Mouse (Mus musculus) kidney, postnatal 36 days (tissue): Measurements from ENCODE around the gene Ttbk2.
A peak's percentile ranks its signal among the peaks of the same experiment; 100 is the strongest.

Experiments
- DNase-seq, 2 experiments: peaks; one replicate each; pipeline ENCODE4 v3.0.0; 2021 to 2022; ENCODE audit warnings: mixed read lengths in 2 of 2

The Ttbk2 gene

DNA sequence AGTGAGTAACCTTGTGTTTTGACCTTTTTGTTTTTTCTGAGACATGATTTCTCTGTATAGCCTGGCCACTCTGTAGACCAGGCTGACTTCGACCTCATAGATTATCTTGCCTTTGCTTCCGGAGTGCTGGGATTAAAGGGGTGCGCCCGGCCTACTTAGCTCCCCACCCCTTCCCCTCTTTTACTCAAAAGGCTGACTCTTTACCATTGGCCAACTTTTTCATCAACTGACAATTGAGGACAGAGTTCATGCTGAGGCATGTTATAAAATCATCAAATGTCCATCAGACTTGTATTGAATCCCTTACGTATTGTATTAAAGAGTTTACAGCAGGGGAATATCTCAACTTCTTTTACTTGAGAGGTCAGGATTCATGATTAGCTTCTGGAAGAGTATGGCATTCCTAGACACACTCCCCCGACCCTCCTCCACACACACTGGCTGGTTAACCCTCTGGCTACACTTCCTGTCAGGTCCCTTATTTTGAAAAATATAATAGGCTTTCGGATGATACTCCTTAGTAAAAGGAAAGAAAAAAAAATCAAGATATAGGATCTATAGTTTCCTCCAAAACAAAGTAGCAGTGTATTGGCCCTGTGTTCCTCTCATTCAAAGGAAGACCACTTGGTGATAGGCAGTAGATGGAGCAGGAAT lies 118.4 kb downstream of the Ttbk2 start:
- no peak for DNase-seq

DNA sequence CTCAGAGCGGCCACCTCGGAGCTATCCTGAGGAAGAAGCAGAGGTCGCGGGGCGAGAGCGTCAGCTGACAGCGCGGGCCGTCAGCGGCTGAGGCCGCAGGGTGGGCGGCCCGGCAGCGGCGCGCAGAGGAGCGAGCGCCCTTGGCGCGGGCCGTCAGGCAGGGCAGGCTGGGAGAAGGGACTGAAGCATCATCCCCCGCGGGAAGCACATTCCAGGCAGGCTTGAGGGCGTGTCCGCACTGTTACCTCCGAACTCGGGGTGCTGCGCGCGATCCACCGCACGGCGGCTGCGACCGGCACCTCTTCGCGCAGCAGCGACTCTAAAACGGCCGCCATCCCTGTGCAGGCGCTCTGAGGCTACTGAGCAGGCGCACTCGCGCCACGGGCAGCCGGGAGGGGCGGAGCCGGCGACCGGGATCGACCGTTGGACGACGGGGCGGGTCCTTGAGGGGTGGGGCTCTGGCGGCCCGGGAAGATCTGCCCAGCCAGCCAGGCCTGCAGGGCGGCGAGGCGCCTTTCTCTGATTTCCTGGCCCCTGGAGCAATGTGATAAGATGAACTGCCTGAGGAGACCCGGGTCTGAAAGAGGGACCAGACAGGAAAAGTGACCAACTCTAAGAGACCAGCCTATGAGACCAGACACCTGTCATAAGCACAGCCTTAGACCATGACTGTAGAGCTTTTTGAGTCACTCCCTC lies 119.1 kb downstream of the Ttbk2 start:
- DNase-seq = peak; percentile 95 to 98

DNA sequence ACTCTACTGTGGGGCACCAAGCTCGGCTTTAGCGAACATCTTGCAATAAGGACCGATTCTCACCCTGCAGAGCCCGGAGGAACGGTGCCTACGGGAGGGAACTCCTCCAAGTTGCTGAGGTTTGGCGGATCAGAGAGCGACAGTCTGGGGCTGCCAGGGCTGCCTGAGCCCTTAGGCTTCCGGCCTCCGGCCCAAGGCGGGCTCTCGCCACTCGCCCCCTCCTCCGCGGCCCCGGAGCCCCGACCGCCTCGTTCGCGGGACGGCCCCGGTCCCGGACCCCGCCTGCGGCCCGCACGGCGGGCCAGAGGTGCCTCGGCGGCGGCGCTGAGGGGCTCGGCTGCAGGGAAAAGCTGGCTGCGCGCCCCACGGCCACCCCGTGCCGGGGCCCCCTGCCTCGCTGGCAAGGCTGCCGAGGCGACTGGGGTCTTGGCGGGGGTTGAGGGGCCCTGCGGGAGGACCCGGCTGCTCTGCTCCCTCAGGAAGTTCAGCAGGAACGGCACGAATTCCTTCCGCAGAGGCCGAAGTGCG lies 119.7 kb downstream of the Ttbk2 start:
- peak in 1 of 2 experiments; percentile 8 for DNase-seq

DNA sequence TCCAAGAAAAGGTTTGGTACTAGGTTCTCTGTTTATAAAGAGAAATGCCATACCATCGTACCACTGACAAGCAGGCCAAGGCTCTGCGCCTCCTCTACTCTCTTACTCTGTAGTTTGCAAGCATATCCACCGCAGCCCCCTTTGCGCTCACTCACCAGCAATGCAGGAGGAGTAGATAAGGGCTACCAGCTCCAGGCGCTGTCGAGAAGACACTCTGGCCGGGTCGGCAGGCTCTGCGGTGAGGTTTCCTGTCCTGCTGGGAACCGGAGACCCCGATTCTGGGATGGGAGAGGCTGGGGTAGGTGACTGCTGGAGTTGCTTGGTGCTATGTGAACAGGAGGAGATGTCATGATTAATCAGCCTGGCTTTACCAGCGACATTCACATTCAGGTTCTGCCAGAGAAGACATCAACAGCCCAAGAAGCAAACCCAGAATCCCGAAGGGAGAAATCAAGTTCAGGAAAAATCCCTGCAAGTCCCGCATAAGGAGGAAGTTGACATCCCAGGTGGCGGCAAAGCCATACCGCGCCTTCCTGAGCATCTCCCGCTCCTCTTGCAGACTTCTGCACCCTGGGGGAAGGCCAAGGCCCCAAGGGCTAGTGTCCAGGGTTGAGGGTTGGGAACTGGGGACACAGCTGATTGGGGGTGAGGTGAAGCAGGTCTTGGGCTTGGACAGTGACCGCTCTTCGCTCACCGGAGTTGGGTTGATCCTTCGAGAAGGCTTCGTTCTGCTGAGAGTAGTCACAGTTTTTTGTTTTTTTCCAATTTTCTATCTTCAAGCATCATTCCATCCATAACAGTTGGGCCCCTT lies 120.4 kb downstream of the Ttbk2 start:
- DNase-seq = peak in 1 of 2 experiments; percentile 16

DNA sequence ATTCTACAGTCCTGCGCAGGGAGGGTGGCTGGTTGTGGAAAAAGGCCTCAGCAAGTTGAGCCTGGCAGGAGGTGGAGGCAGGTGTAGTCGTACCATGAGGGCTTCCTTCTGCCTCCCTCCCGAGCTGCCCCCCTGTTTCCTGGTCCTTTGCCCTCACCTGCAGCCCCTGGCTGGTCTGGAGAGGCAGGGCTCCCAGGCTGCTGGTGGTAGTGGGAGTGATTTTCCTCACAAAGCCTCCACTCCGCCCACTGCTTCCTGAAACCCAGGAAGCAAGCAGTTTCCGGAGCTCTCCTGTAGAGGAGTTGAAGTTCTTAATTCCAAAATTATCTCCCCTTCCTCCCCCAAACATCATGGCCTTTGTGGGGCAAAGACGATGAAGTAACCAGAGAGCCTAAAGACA lies 126.2 kb downstream of the Ttbk2 start:
- peak in 1 of 2 experiments; percentile 16 for DNase-seq

DNA sequence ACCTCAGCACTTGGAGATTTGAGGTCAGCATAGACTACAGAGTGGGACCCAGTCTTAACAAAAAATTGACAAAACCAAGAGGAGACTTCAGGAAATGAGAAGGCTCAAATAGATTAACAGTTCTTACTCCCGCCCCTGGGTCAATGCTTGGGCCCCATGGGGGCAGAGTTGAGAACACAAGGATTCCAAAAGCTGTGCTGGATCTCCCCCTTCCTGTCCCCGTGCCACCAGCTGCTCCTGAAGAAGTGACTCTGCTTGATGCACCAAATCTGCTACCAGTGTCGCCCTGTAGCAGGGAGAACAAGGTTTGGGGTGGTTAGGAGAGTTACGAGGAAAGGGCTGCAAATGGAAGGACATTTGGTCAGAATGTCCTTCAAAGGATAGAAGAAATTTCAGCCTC lies 126.8 kb downstream of the Ttbk2 start:
- peak; percentile 11 to 21 for DNase-seq

DNA sequence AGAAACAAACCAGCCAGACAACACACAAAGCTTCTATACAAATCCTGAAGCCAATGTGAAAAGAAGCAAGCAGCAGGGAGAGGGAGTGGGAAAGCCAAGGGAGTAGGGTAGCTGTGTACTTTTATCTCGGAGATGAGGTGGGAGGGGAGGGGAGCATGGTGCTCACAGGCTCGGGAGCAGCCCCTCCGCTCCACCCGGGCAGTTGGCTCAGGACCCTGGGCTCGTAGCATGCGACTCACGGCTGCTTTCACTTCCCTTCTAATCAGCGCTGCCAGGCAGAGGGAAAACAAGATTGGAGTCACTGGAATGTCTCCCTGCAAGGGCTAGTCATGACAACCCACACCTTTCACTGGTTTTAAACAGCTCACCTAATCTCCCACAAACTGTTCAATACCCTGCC lies 127.9 kb downstream of the Ttbk2 start:
- DNase-seq = no peak

DNA sequence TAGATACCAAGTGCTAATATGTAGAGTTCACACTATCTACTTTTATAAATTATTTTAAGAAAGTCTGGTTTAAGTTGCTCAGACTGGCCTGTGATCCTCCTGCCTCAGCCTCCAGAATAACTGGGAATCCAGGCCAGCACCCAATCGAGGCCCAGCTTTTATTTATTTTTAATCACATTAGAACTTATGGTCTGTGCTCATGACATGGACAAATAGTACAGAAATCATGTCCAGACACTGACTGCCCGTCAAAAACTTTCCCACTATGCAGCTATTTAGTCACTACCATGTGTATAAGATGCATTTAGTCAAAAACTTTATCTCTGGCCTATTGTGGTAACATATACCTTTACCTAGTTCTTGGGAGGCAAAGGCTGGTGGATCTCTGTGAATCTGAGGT lies 128.5 kb downstream of the Ttbk2 start:
- no peak for DNase-seq

DNA sequence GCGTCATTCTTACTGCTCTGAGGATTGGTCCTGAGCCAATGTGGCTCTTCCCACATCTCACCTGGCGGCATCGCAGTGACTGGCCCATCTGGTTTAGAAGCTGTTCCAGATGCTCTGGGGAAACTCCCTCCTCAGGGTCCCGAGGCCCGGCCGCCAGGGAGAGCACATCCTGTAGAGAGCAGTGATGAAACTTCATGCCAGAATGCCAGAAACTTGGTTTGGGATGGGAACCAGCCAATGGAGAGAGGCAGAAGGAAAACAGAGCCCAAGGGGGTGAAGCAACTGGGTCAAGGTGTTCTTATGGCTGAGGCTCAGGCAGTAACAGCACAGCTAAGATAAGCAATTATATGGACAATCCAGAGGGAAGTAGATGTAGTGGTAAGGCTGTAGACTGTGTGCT lies 129.6 kb downstream of the Ttbk2 start:
- no peak for DNase-seq

DNA sequence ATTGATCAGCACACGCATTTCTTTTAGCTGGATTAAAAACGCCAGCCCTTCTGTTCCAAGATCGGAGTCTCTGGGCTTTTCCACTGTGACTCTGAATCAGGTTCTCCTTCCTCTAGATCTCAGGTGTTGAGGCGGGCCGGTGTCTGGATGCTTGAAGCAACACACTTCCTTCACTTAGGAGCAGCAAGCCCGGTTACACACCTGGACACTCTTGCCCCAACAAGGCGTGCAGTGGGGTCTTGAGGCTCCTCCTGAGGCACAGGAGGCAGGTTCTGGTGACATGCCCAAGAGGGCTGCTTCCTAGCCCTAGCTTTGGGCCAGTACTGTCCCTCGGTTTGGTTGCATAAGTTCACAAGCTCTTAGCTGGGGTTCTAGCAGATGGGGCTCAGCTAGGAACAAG lies 131.9 kb downstream of the Ttbk2 start:
- DNase-seq = no peak

DNA sequence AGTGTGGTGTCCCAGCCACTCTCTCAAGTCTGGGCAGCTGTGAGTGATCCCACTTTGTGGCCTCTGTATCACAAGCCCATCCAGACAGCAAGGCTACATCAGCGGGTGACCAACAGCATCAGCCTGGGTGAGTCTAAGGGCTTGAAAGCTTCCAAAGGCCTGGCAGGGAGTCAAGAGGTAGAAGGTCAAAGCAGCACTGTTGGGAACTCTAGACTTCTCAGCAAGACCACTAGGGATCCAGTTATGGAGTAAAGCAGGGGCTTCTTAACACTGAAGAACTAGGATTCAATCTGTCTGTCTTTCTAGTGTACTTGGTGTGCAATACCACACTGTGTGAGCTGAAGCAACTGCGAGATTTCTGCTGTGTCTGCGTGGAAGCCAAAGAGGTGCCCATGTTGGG lies 137.0 kb downstream of the Ttbk2 start:
- peak in 1 of 2 experiments; percentile 18 for DNase-seq

DNA sequence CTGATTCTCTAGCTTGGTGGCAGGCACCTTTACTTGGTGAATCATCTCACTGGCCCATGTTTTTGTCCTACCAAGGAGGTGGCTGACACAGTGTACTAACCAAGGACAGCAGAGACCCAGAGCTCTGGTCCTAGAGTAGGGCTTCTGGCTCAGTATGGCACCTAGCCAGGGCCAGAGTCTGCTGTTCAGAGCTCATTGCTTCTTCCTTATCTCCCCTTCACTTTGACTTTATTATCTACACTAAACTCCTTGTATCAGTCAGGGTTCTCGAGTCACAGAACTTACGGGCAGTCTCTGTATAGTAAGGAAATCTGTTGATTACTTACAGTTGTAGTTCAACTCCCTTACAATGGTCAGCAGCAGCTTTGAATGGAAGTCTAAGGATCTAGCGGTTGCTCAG lies 139.5 kb downstream of the Ttbk2 start:
- DNase-seq = no peak

DNA sequence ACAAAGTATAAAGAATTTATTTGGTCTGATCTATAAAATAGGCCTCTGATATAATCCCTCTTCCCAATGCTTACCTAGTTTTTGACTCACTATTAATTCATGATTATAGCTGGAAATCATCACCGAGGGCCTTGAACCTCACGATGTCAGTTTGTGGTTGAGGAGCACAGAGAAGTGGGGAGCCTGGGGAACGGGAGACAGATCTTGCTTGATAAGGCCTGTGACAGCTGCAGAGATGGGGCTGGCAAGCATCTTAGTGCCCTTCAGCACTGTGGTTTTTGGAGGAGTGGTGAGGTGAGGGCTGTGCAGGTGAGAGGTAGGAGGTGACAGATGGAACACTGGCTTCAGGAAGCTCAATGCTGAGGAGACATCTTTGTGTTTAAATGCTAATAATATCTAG lies 140.2 kb downstream of the Ttbk2 start:
- no peak for DNase-seq

DNA sequence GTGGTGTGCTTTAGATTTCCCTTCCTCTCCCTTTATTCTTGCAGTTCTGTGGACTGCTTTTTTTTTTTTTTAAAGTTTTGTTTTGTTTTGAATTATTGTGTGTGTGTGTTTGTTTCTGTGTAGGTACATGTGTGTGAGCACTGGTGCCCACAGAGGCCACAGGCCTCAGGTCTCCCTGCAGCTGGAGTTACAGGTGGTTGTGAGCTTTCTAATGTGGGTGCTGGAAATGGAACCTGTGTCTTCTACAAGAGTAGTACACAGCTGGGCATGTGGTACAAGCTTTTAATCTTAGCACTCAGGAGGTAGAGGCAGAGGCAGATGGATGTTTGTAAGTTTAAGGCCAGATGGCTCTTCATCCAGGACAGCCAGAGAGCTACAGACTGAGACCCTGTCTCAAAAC lies 143.4 kb downstream of the Ttbk2 start:
- DNase-seq = no peak

DNA sequence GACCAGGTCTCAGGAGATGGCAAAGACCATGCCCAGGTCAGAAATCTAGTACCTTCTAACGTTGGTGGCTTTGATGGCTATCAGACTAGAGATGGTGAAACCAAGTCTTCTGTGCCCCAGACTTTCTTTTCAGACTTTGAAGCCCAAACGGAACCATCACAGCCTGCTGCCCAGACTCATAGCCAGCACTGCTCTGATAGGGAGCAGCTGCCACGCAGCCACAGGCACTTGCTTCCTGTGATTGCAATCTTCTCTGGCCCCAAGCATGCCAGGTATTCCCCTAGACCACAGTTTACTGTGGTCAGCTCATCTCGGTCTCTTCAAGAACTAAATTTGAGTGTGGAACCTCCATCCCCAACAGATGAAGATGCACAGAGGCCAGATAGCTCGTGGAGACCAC lies 147.7 kb downstream of the Ttbk2 start:
- no peak for DNase-seq

DNA sequence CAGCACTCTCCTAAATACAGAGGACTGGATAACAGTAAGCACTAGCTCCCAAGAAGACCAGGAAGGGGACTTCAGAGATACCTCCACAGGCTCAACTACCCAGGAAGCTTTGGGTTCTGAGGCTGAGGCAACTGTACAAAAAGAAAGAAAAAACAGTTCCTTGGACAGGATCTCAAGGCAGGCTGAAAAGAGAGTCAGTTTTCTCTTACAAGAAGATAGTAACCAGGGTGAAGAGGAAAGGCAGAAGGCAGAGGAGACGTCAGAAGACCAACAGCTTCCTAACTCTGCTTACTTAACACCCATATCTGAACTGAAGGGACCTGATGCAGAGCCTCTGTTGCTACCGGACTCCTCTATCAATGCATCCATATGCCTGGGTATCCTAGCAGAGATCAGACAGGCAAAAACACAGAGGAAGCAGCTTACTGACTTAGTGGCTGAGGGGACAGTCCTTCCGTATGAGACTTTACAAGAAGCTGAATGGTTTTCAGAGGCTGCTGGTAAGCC lies 150.0 kb downstream of the Ttbk2 start:
- no peak for DNase-seq

DNA sequence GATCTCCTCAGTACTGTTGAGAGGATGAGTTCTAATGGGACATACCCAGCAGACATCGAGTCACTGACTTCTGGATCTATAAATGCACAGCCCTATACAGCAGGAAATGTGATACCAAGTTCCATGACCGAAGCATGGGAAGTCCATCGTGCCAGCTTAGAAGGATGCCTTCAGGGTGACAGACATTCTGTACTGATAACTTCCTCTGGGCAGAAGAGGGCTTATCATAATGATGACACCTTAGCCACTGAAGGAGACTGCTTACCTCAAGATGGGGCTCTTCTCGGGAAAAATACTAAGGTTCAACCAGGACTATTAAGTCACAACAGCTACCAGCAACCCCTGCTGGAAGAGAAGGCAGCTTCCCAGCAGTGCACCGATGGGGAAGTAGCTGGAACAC lies 152.6 kb downstream of the Ttbk2 start:
- no peak for DNase-seq
